In genomic region chr7:139131538-139131937, GRCm38 (mm10) we compare ENCODE assay signal across 26 mouse cellular contexts. TPM values are rescaled to one million over a fixed set of nuclear protein-coding genes. Genes with fewer than 3 reads are reported as not detected.
A peak's percentile ranks its signal among the peaks of the same experiment; 100 is the strongest.
DNase-seq lines count a peak whose midpoint lies in the region; ATAC-seq and TF ChIP-seq lines count a peak whose summit lies in the region.
"Had no signal": no experiment of that assay in that cellular context is flagged by ENCODE, and none has a peak within 500 bp of the region (broad histone marks: within the 10 kb centered on the region; RNA-seq: fewer than 3 reads in every experiment).

No protein-coding gene starts in this region.

- no peaks in the 10 kb centered on the region for H3K27me3 ChIP-seq in spleen, adult 2 months (ENCODE audit: control insufficient read depth, insufficient read depth, low read length)
- no peaks in the 10 kb centered on the region for H3K27me3 ChIP-seq in liver, embryonic 11.5 days (replicated peaks; ENCODE audit: control insufficient read depth, insufficient read depth, low read length)
- H3K27me3 ChIP-seq: embryonic facial prominence, embryonic 13.5 days had no signal

- no peak for TF ChIP-seq POLR2A in spleen, adult 2 months (IDR thresholded peaks at IDR 0.05; ENCODE audit: low read depth, low read length)

- WGBS in spleen, adult 2 months: 10% methylated on average over 8 of the region's 8 CpGs
- 51% methylated on average over 8 of the region's 8 CpGs for WGBS in liver, embryonic 11.5 days

- H3K4me2 ChIP-seq in liver, embryonic 11.5 days: no peak overlapping the region
- H3K4me2 ChIP-seq: embryonic facial prominence, embryonic 13.5 days; forebrain, embryonic 12.5 days had no signal

- peak; percentile 91 for ATAC-seq in granulocyte monocyte progenitor cell, adult 5-6 weeks (replicated peaks; ENCODE audit: poor library complexity, severe bottlenecking)
- ATAC-seq in megakaryocyte, adult 5-6 weeks (ENCODE audit: poor library complexity, severe bottlenecking): peak; percentile 93
- ATAC-seq in liver, embryonic 11.5 days (replicated peaks; ENCODE audit: low FRiP score): no peak
- ATAC-seq: hindbrain, postnatal 0 days had no signal

- no peak overlapping the region for H3K4me3 ChIP-seq in spleen, adult 2 months (ENCODE audit: extremely low read depth, insufficient read depth, insufficient read length)
- H3K4me3 ChIP-seq in liver, embryonic 11.5 days (ENCODE audit: low read depth, low read length): no peak overlapping the region
- H3K4me3 ChIP-seq: embryonic facial prominence, embryonic 13.5 days; erythroblast, embryonic 14.5 days; forebrain, embryonic 12.5 days; gastrocnemius, adult 2 months; heart, embryonic 10.5 days; left cerebral cortex, adult 2 months had no signal

- H3K4me1 ChIP-seq in spleen, adult 2 months (ENCODE audit: control insufficient read depth, insufficient read depth, insufficient read length): no peaks in the 10 kb centered on the region
- H3K4me1 ChIP-seq in liver, embryonic 11.5 days (replicated peaks; ENCODE audit: control insufficient read depth, insufficient read depth, low read length): no peaks in the 10 kb centered on the region

- no peaks in the 10 kb centered on the region for H3K9me3 ChIP-seq in liver, embryonic 11.5 days (ENCODE audit: control insufficient read depth, low read length)
- H3K9me3 ChIP-seq: embryonic facial prominence, embryonic 13.5 days; forebrain, embryonic 12.5 days; heart, embryonic 10.5 days had no signal

- H3K9ac ChIP-seq in liver, embryonic 11.5 days (ENCODE audit: low read depth, low read length): no peak overlapping the region
- H3K9ac ChIP-seq: embryonic facial prominence, embryonic 13.5 days; forebrain, embryonic 12.5 days had no signal

- DNase-seq in spleen, adult 2 months (ENCODE audit: low read depth in 1 of 2, low spot score in 2 of 2): no peak
- no peak for DNase-seq in spleen, postnatal 10 days (ENCODE audit: low spot score in 2 of 2)
- no peak for DNase-seq in gastrocnemius, postnatal 4 days (ENCODE audit: low spot score in 2 of 2)
- no peak for DNase-seq in liver, embryonic 11.5 days (ENCODE audit: low spot score)
- DNase-seq in embryo, embryonic 11 days: no peak
- DNase-seq: adrenal gland, postnatal 25 days; cerebellum, adult 11 months; cerebellum, postnatal 10 days; gastrocnemius, adult 2 months; heart, postnatal 4 days; kidney, adult 11 months; left cerebral cortex, postnatal 4 days; liver; lung, postnatal 10 days; right cerebral cortex, postnatal 4 days; thymus, adult 2 months had no signal

- 0 out of 2 replicates have a peak overlapping the region, but pooled peaks have one; percentile 13 for H3K27ac ChIP-seq in spleen, adult 2 months (ENCODE audit: insufficient read depth, low read length)
- no peak overlapping the region for H3K27ac ChIP-seq in liver, embryonic 11.5 days (ENCODE audit: low read depth, low read length)
- H3K27ac ChIP-seq: gastrocnemius, adult 2 months; heart, embryonic 10.5 days; hindbrain, postnatal 0 days; left cerebral cortex, adult 2 months; stomach, postnatal 0 days had no signal

- no peaks in the 10 kb centered on the region for H3K36me3 ChIP-seq in spleen, adult 2 months (ENCODE audit: control insufficient read depth, insufficient read depth, low read length)
- H3K36me3 ChIP-seq in liver, embryonic 11.5 days (ENCODE audit: control insufficient read depth, insufficient read depth, low read length): no peaks in the 10 kb centered on the region
- H3K36me3 ChIP-seq: embryonic facial prominence, embryonic 13.5 days; forebrain, embryonic 12.5 days; heart, embryonic 10.5 days had no signal

- no peak for TF ChIP-seq CTCF in spleen, adult 2 months (IDR thresholded peaks at IDR 0.05; ENCODE audit: extremely low read depth, insufficient read depth, insufficient read length, insufficient replicate concordance)

RNA-seq across cellular contexts. Expression of gene Dpysl4, which starts 45.7 kb away (rescaled TPM):
- 0.49 and 0.71 TPM in 2 replicates for polyA plus RNA-seq in spleen, adult 2 months (2012; rRNA removed)
- total RNA-seq in granulocyte monocyte progenitor cell, adult 5-6 weeks (2014; fragmentation: Nextera tagmentation): not detected in 2 replicates
- total RNA-seq in granulocyte monocyte progenitor cell, adult 5-6 weeks (2017): not detected in 2 replicates
- total RNA-seq in megakaryocyte, adult 5-6 weeks (2015): not detected in 2 replicates
- not detected in 2 replicates for total RNA-seq in megakaryocyte, adult 5-6 weeks (2017)
- total RNA-seq in gastrocnemius, postnatal 4 days (2021): 1 to 10 TPM; 3.7 to 3.9 TPM
- 4.8 and 5.0 TPM in 2 replicates for polyA plus RNA-seq in liver, embryonic 11.5 days (2014; fragmentation: Nextera tagmentation; extraction: Ambion mirVana)
- total RNA-seq: neutrophil, adult 5-6 weeks had no signal
- polyA plus RNA-seq: erythroblast, embryonic 14.5 days had no signal

Comparison
In these comparisons a context has a peak if more than half of its experiments do, and no peak if none do; other contexts are left out.
1. RNA of gene Dpysl4, which starts 45.7 kb away (total RNA-seq): 3.7 to 3.9 TPM in gastrocnemius, postnatal 4 days; not detected in granulocyte monocyte progenitor cell, adult 5-6 weeks and not detected in megakaryocyte, adult 5-6 weeks; every median in the first group is over 4 times any median in the second.